Mouse (Mus musculus): ENCODE measurements at regions not wholly inside any gene's neighbourhood (a gene's known extent, or its start where the extent isn't known, plus 50 kb on each side); places are given as distances from the start of the nearest gene placed in this dataset.
A peak's percentile ranks its signal among the peaks of the same experiment; 100 is the strongest.

- no peaks in the 10 kb centered on the region for H3K27me3 ChIP-seq
- WGBS, result 78% methylated on average over 2 of the region's 2 CpGs
Observed at GRCm38 (mm10) chr13:88459474-88460173, 361.6 kb upstream of the Edil3 start.

GRCm38 (mm10) chr13:88490104-88490503 is 331.2 kb upstream of the Edil3 start:
- no peaks in the 10 kb centered on the region for H3K36me3 ChIP-seq
- 82% methylated on average over 10 of the region's 10 CpGs for WGBS
- no peak overlapping the region for H3K4me2 ChIP-seq
- H3K9me3 ChIP-seq, result no peaks in the 10 kb centered on the region
- H3K27me3 ChIP-seq, result no peaks in the 10 kb centered on the region
- H3K4me1 ChIP-seq (replicated peaks), result no peaks in the 10 kb centered on the region
- H3K9ac ChIP-seq, result no peak overlapping the region
- no peak overlapping the region for H3K4me3 ChIP-seq
- ATAC-seq (ENCODE audit: low FRiP score), result no peak
- H3K27ac ChIP-seq, result no peak overlapping the region

More at GRCm38 (mm10) chr13:88459474-88460173, 361.6 kb upstream of the Edil3 start:
- H3K9me3 ChIP-seq, result no peaks in the 10 kb centered on the region
- no peak overlapping the region for H3K9ac ChIP-seq
- no peaks in the 10 kb centered on the region for H3K36me3 ChIP-seq
- ATAC-seq (ENCODE audit: low FRiP score), result no peak
- no peak overlapping the region for H3K4me3 ChIP-seq
- H3K27ac ChIP-seq, result no peak overlapping the region
- no peak overlapping the region for H3K4me2 ChIP-seq
- no peaks in the 10 kb centered on the region for H3K4me1 ChIP-seq (replicated peaks)

GRCm38 (mm10) chr13:88510850-88511554 is 310.3 kb upstream of the Edil3 start:
- no peaks in the 10 kb centered on the region for H3K27me3 ChIP-seq
- no peak overlapping the region for H3K4me3 ChIP-seq
- no peak for ATAC-seq (ENCODE audit: low FRiP score)
- no peaks in the 10 kb centered on the region for H3K4me1 ChIP-seq (replicated peaks)
- no peaks in the 10 kb centered on the region for H3K36me3 ChIP-seq
- 63% methylated on average over 1 of the region's 1 CpGs for WGBS
- H3K27ac ChIP-seq, result no peak overlapping the region
- H3K9me3 ChIP-seq, result no peaks in the 10 kb centered on the region
- no peak overlapping the region for H3K9ac ChIP-seq
- no peak overlapping the region for H3K4me2 ChIP-seq

- Histone ChIP-seq H3K4me3 (no peak overlapping the region), H3K36me3 (no peaks in the 10 kb centered on the region), H3K9me3 (0 out of 2 replicates have a peak, but pooled peaks cover 3% of the 10 kb centered on the region), H3K27me3 (no peaks in the 10 kb centered on the region), H3K4me2 (no peak overlapping the region), H3K9ac (no peak overlapping the region), H3K4me1 (replicated peaks) (no peaks in the 10 kb centered on the region), H3K27ac (no peak overlapping the region)
- no peak for ATAC-seq (ENCODE audit: low FRiP score)
Observed at GRCm38 (mm10) chr13:88534796-88535195, 286.5 kb upstream of the Edil3 start.

- Histone ChIP-seq H3K27me3 (no peaks in the 10 kb centered on the region), H3K9me3 (no peaks in the 10 kb centered on the region), H3K9ac (no peak overlapping the region), H3K36me3 (no peaks in the 10 kb centered on the region), H3K4me1 (replicated peaks) (no peaks in the 10 kb centered on the region), H3K4me3 (no peak overlapping the region), H3K4me2 (no peak overlapping the region), H3K27ac (no peak overlapping the region)
- no peak for ATAC-seq (ENCODE audit: low FRiP score)
- 63% methylated on average over 2 of the region's 2 CpGs for WGBS
Observed at GRCm38 (mm10) chr13:88554504-88554903, 266.8 kb upstream of the Edil3 start.

- H3K4me2 ChIP-seq, result no peak overlapping the region
- no peak overlapping the region for H3K4me3 ChIP-seq
- H3K27ac ChIP-seq, result no peak overlapping the region
- H3K9me3 ChIP-seq, result no peaks in the 10 kb centered on the region
- no peaks in the 10 kb centered on the region for H3K36me3 ChIP-seq
- H3K4me1 ChIP-seq (replicated peaks), result no peaks in the 10 kb centered on the region
- ATAC-seq (ENCODE audit: low FRiP score), result no peak
- H3K9ac ChIP-seq, result no peak overlapping the region
- no peaks in the 10 kb centered on the region for H3K27me3 ChIP-seq
- 67% methylated on average over 1 of the region's 1 CpGs for whole genome bisulfite sequencing
Observed at GRCm38 (mm10) chr13:88564978-88565377, 256.3 kb upstream of the Edil3 start.

GRCm38 (mm10) chr13:88602244-88602643 is 219.0 kb upstream of the Edil3 start:
- Histone ChIP-seq H3K9ac (no peak overlapping the region), H3K4me2 (no peak overlapping the region), H3K4me1 (replicated peaks) (no peaks in the 10 kb centered on the region), H3K9me3 (no peaks in the 10 kb centered on the region), H3K4me3 (no peak overlapping the region), H3K27ac (no peak overlapping the region), H3K27me3 (no peaks in the 10 kb centered on the region), H3K36me3 (no peaks in the 10 kb centered on the region)
- ATAC-seq (ENCODE audit: low FRiP score), result no peak
- 65% methylated on average over 1 of the region's 1 CpGs for WGBS

GRCm38 (mm10) chr13:88610610-88611009 is 210.7 kb upstream of the Edil3 start:
- Histone ChIP-seq H3K4me1 (replicated peaks) (no peaks in the 10 kb centered on the region), H3K4me3 (no peak overlapping the region), H3K27ac (no peak overlapping the region), H3K4me2 (no peak overlapping the region), H3K9ac (no peak overlapping the region), H3K36me3 (no peaks in the 10 kb centered on the region), H3K27me3 (no peaks in the 10 kb centered on the region), H3K9me3 (no peaks in the 10 kb centered on the region)
- ATAC-seq (ENCODE audit: low FRiP score), result no peak
- WGBS, result 57% methylated on average over 2 of the region's 2 CpGs

- 87% methylated on average over 3 of the region's 3 CpGs for WGBS
- Histone ChIP-seq H3K9ac (no peak overlapping the region), H3K4me3 (no peak overlapping the region), H3K27me3 (no peaks in the 10 kb centered on the region), H3K36me3 (no peaks in the 10 kb centered on the region), H3K9me3 (no peaks in the 10 kb centered on the region), H3K4me2 (no peak overlapping the region), H3K4me1 (replicated peaks) (no peaks in the 10 kb centered on the region), H3K27ac (no peak overlapping the region)
- ATAC-seq (ENCODE audit: low FRiP score), result no peak
Observed at GRCm38 (mm10) chr13:88613231-88613630, 208.0 kb upstream of the Edil3 start.

- Histone ChIP-seq H3K4me2 (no peak overlapping the region), H3K4me1 (replicated peaks) (peaks cover 7% of the 10 kb centered on the region; the same call in 1 of the 2 replicates), H3K36me3 (no peaks in the 10 kb centered on the region), H3K4me3 (no peak overlapping the region), H3K9me3 (no peaks in the 10 kb centered on the region), H3K27ac (no peak overlapping the region), H3K9ac (no peak overlapping the region), H3K27me3 (no peaks in the 10 kb centered on the region)
- ATAC-seq (ENCODE audit: low FRiP score), result no peak
- whole genome bisulfite sequencing, result 82% methylated on average over 2 of the region's 2 CpGs
Observed at GRCm38 (mm10) chr13:88650135-88650534, 171.1 kb upstream of the Edil3 start.

GRCm38 (mm10) chr13:88651036-88651435 is 170.2 kb upstream of the Edil3 start:
- no peaks in the 10 kb centered on the region for H3K36me3 ChIP-seq
- no peaks in the 10 kb centered on the region for H3K27me3 ChIP-seq
- H3K4me3 ChIP-seq, result no peak overlapping the region
- no peak overlapping the region for H3K4me2 ChIP-seq
- H3K9me3 ChIP-seq, result no peaks in the 10 kb centered on the region
- peak overlapping the region; percentile 23; the same call in 1 of the 2 replicates for H3K27ac ChIP-seq
- WGBS, result 48% methylated on average over 2 of the region's 2 CpGs
- H3K9ac ChIP-seq, result no peak overlapping the region
- H3K4me1 ChIP-seq (replicated peaks), result peaks cover 7% of the 10 kb centered on the region; the same call in 1 of the 2 replicates
- ATAC-seq (ENCODE audit: low FRiP score), result no peak

GRCm38 (mm10) chr13:88655030-88655429 is 166.2 kb upstream of the Edil3 start:
- no peaks in the 10 kb centered on the region for H3K36me3 ChIP-seq
- no peak overlapping the region for H3K4me2 ChIP-seq
- H3K27ac ChIP-seq, result no peak overlapping the region
- no peak overlapping the region for H3K9ac ChIP-seq
- 86% methylated on average over 3 of the region's 3 CpGs for WGBS
- ATAC-seq (ENCODE audit: low FRiP score), result no peak
- H3K4me3 ChIP-seq, result no peak overlapping the region
- no peaks in the 10 kb centered on the region for H3K9me3 ChIP-seq
- H3K4me1 ChIP-seq (replicated peaks), result peaks cover 7% of the 10 kb centered on the region; the same call in 1 of the 2 replicates
- no peaks in the 10 kb centered on the region for H3K27me3 ChIP-seq

- ATAC-seq (ENCODE audit: low FRiP score), result no peak
- Histone ChIP-seq H3K27ac (no peak overlapping the region), H3K9me3 (no peaks in the 10 kb centered on the region), H3K4me1 (replicated peaks) (no peaks in the 10 kb centered on the region), H3K27me3 (no peaks in the 10 kb centered on the region), H3K4me3 (no peak overlapping the region), H3K9ac (no peak overlapping the region), H3K4me2 (no peak overlapping the region), H3K36me3 (no peaks in the 10 kb centered on the region)
- 94% methylated on average over 5 of the region's 5 CpGs for WGBS
Observed at GRCm38 (mm10) chr13:88675835-88676234, 145.4 kb upstream of the Edil3 start.

Measured in hindbrain, embryonic 13.5 days (tissue).